Mouse (Mus musculus) lung, postnatal 36 days (tissue): ENCODE measurements around the gene Hist1h2bl.

Source experiments
- DNase-seq: peaks from one replicate; pipeline ENCODE4 v3.0.0; 2022; ENCODE audit warnings: mixed read lengths

The Hist1h2bl gene

GRCm38 (mm10) chr13:21715864-21716539 lies at the start of gene Hist1h2bl, which contains the start of gene Hist1h2ai:
Gene Hist1h2bl (minus strand): TSS chr13:21716143.
Gene Hist1h2ai (plus strand): TSS chr13:21716422.
- peak; percentile 94 for DNase-seq

- DNase-seq = no peak
Measured at GRCm38 (mm10) chr13:21755707-21756106, 39.8 kb upstream of the Hist1h2bl start.

DNA sequence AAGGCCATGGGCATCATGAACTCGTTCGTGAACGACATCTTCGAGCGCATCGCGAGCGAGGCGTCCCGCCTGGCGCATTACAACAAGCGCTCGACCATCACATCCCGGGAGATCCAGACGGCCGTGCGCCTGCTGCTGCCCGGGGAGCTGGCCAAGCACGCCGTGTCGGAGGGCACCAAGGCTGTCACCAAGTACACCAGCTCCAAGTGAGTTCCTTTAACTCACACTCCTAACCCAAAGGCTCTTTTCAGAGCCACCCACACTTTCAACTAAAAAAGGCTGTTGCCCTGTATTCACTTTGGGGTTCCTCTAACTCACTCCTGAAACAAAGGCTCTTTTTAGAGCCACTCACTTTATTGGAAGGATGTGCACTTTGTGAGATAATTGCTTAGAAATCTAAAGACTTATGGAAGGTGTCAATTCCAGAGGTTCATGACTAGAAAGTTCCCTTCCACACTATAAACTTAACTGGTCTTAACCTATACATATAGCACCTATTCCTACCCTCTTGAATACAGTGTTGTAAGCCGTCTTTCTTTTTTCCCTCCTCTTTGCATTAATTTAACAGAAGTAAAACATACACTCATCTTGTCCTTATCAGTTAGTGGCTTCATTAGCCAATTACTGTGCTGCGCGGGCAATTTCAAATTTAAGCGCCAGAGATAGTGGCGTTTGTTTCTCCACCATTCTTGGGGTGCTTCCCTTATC lies 38.5 kb upstream of the Hist1h2bl start:
- peak; percentile 32 for DNase-seq

DNA sequence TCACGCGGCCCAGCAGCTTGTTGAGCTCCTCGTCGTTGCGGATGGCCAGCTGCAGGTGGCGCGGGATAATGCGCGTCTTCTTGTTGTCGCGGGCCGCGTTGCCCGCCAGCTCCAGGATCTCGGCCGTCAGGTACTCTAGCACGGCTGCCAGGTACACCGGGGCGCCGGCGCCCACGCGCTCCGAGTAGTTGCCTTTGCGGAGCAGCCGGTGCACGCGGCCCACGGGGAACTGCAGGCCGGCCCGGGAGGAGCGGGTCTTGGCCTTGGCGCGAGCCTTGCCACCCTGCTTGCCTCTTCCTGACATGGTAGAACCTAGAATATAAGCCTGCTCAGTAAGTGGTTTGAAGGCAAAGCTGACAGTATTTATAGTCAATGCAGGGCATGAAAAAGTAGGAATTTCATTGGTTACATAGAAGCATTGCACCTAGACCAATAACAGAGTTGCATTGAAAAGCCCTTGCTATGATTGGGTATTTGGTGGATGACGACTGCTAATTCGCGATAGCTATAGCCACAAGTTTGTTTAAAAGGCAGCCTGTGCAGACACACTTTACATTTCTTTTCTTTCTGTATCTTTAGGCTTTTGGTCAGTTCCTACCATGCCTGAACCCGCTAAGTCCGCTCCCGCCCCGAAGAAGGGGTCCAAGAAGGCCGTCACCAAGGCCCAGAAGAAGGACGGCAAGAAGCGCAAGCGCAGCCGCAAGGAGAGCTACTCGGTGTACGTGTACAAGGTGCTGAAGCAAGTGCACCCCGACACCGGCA lies 37.8 kb upstream of the Hist1h2bl start, which contains the start of the genes Hist1h2ak and Hist1h2bn:
Gene Hist1h2ak (minus strand): TSS at position 304 of the 762 bp plus-strand sequence.
Gene Hist1h2bn (plus strand): TSS at position 600 of the 762 bp plus-strand sequence.
- DNase-seq = peak; percentile 87

DNA sequence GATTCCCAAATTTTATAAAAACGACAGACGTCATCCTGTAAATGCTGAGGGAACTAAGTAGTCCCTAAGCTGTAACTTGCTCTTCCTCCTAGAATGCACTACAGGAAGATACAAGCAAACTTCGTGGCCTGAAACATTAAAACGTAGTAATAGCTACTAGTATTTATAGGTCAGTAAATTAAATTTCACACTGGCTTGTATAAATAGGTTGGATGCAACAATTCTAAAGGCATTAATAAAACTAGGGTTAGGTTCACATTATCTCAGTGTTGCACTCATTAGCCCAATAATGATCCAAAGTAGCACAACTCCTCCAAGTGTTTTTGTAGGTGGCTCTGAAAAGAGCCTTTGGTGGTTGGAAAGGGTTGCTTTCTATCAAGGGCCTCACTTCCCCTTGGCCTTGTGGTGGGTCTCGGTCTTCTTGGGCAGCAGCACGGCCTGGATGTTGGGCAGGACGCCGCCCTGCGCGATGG lies 37.1 kb upstream of the Hist1h2bl start:
- no peak for DNase-seq

DNA sequence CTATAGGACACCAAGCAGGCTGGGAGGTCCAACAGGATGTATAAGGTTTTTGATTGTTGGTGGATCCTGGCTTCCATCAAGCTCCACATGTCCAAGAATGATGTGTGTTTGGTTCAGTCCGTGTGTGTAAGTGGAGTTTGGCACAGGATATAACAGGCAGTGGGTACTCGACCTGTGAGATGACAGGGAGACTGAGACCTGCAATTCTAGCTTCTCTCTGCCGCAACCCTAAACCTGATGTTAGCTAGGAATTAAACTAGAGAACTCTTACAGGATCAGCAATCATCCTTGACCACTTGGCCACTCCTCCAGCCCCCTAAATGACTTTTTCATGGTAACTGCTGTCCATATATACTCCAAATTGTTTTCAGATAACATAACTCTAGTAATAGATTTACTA lies 36.4 kb upstream of the Hist1h2bl start:
- DNase-seq = no peak

GRCm38 (mm10) chr13:21751827-21752226 lies 35.9 kb upstream of the Hist1h2bl start:
- DNase-seq = no peak

DNA sequence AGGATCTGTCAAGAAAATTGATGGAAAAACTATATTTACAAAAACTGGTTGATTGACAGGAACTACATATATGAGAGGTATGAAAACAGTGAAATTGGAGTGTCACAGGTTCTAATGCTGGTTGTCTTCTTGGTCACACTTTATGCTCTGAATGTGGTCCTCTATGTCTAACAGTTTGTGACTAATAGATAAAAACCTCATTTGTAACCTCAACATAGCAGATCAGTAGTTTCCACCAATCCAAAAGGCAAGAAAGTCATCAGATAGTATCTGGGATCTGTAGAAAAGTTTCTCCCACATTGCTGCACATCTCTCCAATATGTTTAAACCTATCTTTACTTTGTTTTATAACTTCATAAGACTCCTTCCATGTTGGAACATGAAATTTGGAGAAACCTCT lies 35.5 kb upstream of the Hist1h2bl start:
- DNase-seq = no peak

DNA sequence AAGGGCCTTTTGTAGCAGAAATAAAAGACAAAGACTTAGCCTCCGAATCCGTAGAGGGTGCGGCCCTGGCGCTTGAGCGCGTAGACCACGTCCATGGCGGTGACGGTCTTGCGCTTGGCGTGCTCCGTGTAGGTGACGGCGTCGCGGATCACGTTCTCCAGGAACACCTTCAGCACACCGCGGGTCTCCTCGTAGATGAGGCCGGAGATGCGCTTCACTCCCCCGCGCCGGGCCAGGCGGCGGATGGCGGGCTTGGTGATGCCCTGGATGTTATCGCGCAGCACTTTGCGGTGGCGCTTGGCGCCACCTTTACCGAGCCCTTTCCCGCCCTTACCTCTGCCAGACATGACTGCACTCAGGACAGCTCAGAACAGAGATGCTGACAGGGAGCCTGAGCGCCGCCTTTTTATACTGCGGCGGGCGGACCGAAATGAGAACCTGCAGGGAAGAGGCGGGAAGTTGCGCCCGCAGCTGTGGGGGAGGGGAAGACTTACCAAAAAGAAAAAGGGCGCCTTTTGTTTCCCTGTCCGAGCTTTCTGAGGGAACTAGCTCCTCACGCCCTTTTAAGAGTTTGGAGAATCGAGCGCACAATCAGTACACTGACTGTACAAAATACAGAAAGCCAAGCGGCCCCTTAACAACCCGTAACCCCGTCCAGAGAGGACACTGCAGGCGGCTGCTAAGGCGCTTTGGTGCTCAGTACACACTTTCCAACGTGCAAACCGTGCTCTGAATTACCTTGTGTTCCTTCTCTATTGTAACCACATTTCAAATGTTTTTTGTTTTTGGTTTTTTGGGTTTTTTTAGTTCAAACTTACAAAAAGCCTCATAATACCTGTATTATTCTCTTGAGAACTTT lies 34.4 kb upstream of the Hist1h2bl start, which contains the start of gene Hist1h4k:
Gene Hist1h4k (minus strand): TSS at position 347 of the 859 bp plus-strand sequence.
- peak; percentile 91 for DNase-seq

GRCm38 (mm10) chr13:21749387-21750158 lies 33.6 kb upstream of the Hist1h2bl start:
- DNase-seq = no peak

GRCm38 (mm10) chr13:21745006-21745405 lies 29.1 kb upstream of the Hist1h2bl start:
- DNase-seq = no peak

DNA sequence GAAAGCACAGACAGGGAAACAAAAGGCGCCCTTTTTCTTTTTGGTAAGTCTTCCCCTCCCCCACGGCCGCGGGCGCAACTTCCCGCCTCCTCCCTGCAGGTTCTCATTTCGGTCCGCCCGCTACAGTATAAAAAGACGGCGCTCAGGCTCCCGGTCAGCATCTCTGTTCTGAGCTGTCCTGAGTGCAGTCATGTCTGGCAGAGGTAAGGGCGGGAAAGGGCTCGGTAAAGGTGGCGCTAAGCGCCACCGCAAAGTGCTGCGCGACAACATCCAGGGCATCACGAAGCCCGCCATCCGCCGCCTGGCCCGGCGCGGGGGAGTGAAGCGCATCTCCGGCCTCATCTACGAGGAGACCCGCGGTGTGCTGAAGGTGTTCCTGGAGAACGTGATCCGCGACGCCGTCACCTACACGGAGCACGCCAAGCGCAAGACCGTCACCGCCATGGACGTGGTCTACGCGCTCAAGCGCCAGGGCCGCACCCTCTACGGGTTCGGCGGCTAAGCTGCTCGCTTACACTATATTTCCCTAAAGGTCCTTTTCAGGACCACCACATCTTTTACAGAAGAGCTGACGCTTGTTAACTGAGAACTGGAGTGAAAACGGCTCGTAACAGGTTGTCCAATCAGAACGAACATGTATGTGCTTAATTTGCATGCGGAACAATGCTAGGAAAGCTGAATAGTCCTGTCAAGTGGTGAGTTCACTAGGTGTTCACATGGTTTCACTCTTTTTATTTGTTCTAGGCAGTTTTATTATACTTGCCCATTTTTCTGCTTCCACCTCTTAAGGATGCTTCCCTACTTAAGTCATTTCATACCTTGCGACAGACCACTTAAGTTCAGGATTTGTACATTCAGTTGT lies 19.2 kb upstream of the Hist1h2bl start, which contains the start of gene Hist1h4j:
Gene Hist1h4j (plus strand): TSS at position 159 of the 862 bp plus-strand sequence.
- DNase-seq = peak; percentile 75

GRCm38 (mm10) chr13:21734010-21734905 lies 18.3 kb upstream of the Hist1h2bl start:
- DNase-seq = peak; percentile 92

DNA sequence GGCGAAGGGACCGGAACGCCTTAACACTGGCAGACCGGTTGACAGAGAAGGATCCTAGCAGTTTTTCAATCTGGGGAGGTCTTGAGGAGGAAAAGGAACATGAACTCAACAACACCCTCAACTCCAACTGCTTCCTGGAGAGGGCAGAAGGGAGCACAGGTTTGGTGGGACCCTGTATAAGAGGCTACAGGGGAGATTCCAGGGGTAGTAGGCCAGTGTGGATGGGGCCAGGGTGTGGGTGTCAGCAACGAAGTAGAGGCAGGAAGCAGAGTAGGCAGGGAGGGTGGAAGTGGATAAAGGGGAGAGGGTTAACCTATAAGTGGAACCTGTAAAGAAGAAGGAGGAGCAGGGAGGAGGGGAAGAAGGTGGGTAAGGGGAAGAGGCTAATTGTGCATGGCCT lies 17.5 kb upstream of the Hist1h2bl start:
- no peak for DNase-seq

DNA sequence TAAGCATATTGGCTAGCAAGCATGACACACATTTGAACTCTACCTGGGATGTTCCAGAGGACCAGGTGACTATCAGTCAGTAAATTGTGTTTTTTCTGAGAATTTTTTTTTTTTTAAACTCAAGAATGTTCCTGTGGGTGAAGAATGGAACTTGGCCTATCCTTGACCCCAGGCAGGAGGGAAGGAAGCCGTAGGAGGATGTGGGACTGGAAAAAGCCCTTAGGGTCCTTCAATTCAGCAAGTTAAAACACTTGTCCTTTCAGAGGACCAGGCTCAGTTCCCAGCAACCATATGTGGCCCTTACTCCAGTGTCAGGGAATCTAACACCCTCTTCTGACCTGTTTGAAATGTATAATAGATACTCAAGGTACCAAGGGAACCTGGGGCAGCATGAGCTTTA lies 13.6 kb upstream of the Hist1h2bl start:
- DNase-seq = no peak

DNA sequence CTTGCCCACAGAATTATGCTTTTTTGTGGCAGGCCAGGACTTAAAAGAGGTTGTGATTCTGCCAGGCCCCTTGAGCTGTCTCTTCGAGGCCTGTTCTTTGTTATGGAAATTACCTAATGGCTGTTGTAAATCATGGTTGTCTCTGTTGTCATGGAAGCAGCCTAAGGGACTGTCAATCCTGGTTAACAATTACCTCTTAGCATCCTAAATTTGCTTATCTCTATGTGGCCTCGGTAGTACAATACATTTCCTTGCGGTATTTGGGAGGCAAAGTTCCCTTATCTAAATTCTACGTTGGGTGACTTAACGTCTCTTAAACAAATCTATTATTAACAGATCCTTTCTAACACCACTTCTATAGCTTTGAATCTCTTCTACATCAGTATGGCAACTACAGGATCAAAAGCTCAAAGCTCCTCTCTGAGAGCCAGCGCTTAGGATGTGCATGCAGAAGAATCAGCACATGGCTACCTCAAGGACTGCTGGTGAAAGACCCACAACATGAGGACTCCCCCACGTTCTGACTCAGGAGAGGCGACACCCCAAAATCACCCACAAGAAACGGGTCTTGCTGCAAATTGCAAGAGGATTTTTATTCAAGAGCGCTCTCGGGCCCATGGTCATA lies 12.1 kb upstream of the Hist1h2bl start:
- no peak for DNase-seq

- no peak for DNase-seq
Measured at GRCm38 (mm10) chr13:21722993-21723836, 7.3 kb upstream of the Hist1h2bl start.
